Mouse (Mus musculus) C2C12 (cell line): ENCODE data around the gene Ccser1.

ENCODE experiments used
- CEBPB ChIP-seq: IDR thresholded peaks from one replicate; pipeline ENCODE4 v1.6.1; 2011; ENCODE audit warnings: low read depth, mild to moderate bottlenecking, control low read depth, moderate library complexity
- CTCF ChIP-seq: IDR thresholded peaks from one replicate; pipeline ENCODE4 v1.5.1; 2011; ENCODE audit not compliant: control insufficient read depth, insufficient read depth, insufficient read length
- MAX ChIP-seq: IDR thresholded peaks from one replicate; pipeline ENCODE4 v1.6.1; 2011; ENCODE audit warnings: mild to moderate bottlenecking, control low read depth
- USF1 ChIP-seq: IDR thresholded peaks from one replicate; pipeline ENCODE4 v1.6.1; 2011; ENCODE audit warnings: low read depth, mild to moderate bottlenecking, control low read depth, moderate library complexity

DNA sequence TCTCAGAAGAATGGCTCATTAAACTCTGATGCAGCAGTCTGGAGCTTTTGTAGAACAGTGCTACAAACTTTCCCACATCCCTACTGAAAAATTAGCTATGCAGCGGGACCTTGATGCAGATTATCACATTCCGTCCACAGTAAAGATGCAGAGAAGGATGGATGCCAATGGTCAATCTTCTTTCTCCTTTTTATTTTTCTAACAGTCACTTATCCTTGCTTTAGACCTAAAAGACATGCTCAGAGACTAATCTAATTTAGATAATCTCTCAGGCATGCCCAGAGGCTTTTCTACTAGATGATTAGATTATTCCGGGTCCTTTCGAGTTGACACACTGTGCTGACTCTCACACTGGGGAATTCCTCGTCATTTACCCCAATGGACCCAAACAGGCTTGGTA, 421.8 kb downstream of the Ccser1 start:
- no peak for TF ChIP-seq CTCF
- TF ChIP-seq USF1, result no peak
- no peak for TF ChIP-seq MAX
- TF ChIP-seq CEBPB, result no peak
